Comparison of ENCODE assay signal across 10 mouse cellular contexts in genomic region chr1:88586823-88587820, GRCm38 (mm10).
A peak's percentile ranks its signal among the peaks of the same experiment; 100 is the strongest.
DNase-seq lines count a peak whose midpoint lies in the region; ATAC-seq and TF ChIP-seq lines count a peak whose summit lies in the region.
"Had no signal": no experiment of that assay in that cellular context is flagged by ENCODE, and none has a peak within 500 bp of the region (broad histone marks: within the 10 kb centered on the region; RNA-seq: fewer than 3 reads in every experiment).

No protein-coding gene starts in this region.

- H3K4me1 ChIP-seq in liver, embryonic 16.5 days (ENCODE audit: control insufficient read depth, low read depth, low read length), result no peaks in the 10 kb centered on the region
- peaks cover 37% of the 10 kb centered on the region for H3K4me1 ChIP-seq in thymus, adult 2 months (replicated peaks; ENCODE audit: control insufficient read depth, insufficient read depth, low read length)
- peaks cover 4% of the 10 kb centered on the region; the same call in 1 of the 2 replicates for H3K4me1 ChIP-seq in hindbrain, embryonic 13.5 days (replicated peaks)
- H3K4me1 ChIP-seq: midbrain, embryonic 12.5 days had no signal

- DNase-seq in adrenal gland, postnatal 10 days, result peak; percentile 34
- DNase-seq in adrenal gland, adult 18-20 months (ENCODE audit: low spot score in 2 of 2), result no peak
- peak; percentile 19 for DNase-seq in right cerebral cortex, postnatal 4 days
- DNase-seq in right cerebral cortex, adult 18-20 months, result no peak
- peak; percentile 37 for DNase-seq in thymus, adult 2 months
- DNase-seq in Muller cell, postnatal 12 days (ENCODE audit: inconsistent ontology term), result no peak

- ATAC-seq in liver, embryonic 16.5 days (ENCODE audit: low read depth), result peak; percentile 74
- ATAC-seq in hindbrain, embryonic 13.5 days (ENCODE audit: low FRiP score), result no peak

- WGBS in liver, embryonic 16.5 days (ENCODE audit: insufficient replicate concordance), result 19% methylated on average over 13 of the region's 13 CpGs
- 18% methylated on average over 13 of the region's 13 CpGs for WGBS in thymus, adult 2 months
- 86% methylated on average over 13 of the region's 13 CpGs for WGBS in hindbrain, embryonic 13.5 days

- no peak for TF ChIP-seq POLR2A in thymus, adult 2 months (IDR thresholded peaks at IDR 0.05; ENCODE audit: control insufficient read depth, extremely low read depth, insufficient read depth, low read length, poor library complexity)

- H3K9me3 ChIP-seq in liver, embryonic 16.5 days (replicated peaks; ENCODE audit: control insufficient read depth, low read length), result no peaks in the 10 kb centered on the region
- no peaks in the 10 kb centered on the region for H3K9me3 ChIP-seq in hindbrain, embryonic 13.5 days
- H3K9me3 ChIP-seq: midbrain, embryonic 12.5 days had no signal

- no peak overlapping the region for H3K9ac ChIP-seq in liver, embryonic 16.5 days (ENCODE audit: low read depth, low read length)
- H3K9ac ChIP-seq in hindbrain, embryonic 13.5 days, result no peak overlapping the region
- H3K9ac ChIP-seq: midbrain, embryonic 12.5 days had no signal

- no peak for TF ChIP-seq CTCF in thymus, adult 2 months (IDR thresholded peaks at IDR 0.05; ENCODE audit: borderline replicate concordance, control insufficient read depth, extremely low read depth, insufficient read depth, low read length, poor library complexity)

- no peaks in the 10 kb centered on the region for H3K36me3 ChIP-seq in liver, embryonic 16.5 days (ENCODE audit: control insufficient read depth, insufficient read depth)
- H3K36me3 ChIP-seq in thymus, adult 2 months (ENCODE audit: control insufficient read depth, insufficient read depth, low read length), result no peaks in the 10 kb centered on the region
- no peaks in the 10 kb centered on the region for H3K36me3 ChIP-seq in hindbrain, embryonic 13.5 days
- H3K36me3 ChIP-seq: midbrain, embryonic 12.5 days had no signal

- H3K27ac ChIP-seq in liver, embryonic 16.5 days (ENCODE audit: low read length), result peak overlapping the region; percentile 37; the same call in 1 of the 2 replicates
- peak overlapping the region; percentile 68; the same call in 1 of the 2 replicates for H3K27ac ChIP-seq in thymus, adult 2 months (ENCODE audit: control insufficient read depth, insufficient read depth, low read length)
- H3K27ac ChIP-seq in hindbrain, embryonic 13.5 days, result no peak overlapping the region
- H3K27ac ChIP-seq: midbrain, embryonic 12.5 days had no signal

- H3K4me3 ChIP-seq in liver, embryonic 16.5 days (ENCODE audit: low read depth, low read length), result no peak overlapping the region
- no peak overlapping the region for H3K4me3 ChIP-seq in thymus, adult 2 months (ENCODE audit: control insufficient read depth, insufficient read depth, low read length)
- no peak overlapping the region for H3K4me3 ChIP-seq in hindbrain, embryonic 13.5 days
- H3K4me3 ChIP-seq: erythroblast, embryonic 14.5 days; midbrain, embryonic 12.5 days had no signal

- no peak overlapping the region for H3K4me2 ChIP-seq in liver, embryonic 16.5 days (ENCODE audit: low read depth, low read length)
- H3K4me2 ChIP-seq in hindbrain, embryonic 13.5 days, result no peak overlapping the region
- H3K4me2 ChIP-seq: midbrain, embryonic 12.5 days had no signal

- H3K27me3 ChIP-seq in liver, embryonic 16.5 days (ENCODE audit: control insufficient read depth, insufficient read depth, low read depth, low read length), result no peaks in the 10 kb centered on the region
- H3K27me3 ChIP-seq in thymus, adult 2 months (ENCODE audit: control insufficient read depth, insufficient read depth, low read length), result no peaks in the 10 kb centered on the region
- H3K27me3 ChIP-seq in hindbrain, embryonic 13.5 days, result no peaks in the 10 kb centered on the region

Comparison
In these comparisons a context has a peak if more than half of its experiments do, and no peak if none do; other contexts are left out.
1. DNase-seq: peak in adrenal gland, postnatal 10 days (single experiment), right cerebral cortex, postnatal 4 days (single experiment) and thymus, adult 2 months (single experiment); none in adrenal gland, adult 18-20 months (0 of 2), right cerebral cortex, adult 18-20 months (single experiment) and Muller cell, postnatal 12 days (single experiment).